Mouse (Mus musculus): ENCODE measurements at regions not wholly inside any gene's neighbourhood (a gene's known extent, or its start where the extent isn't known, plus 50 kb on each side); places are given as distances from the start of the nearest gene placed in this dataset.
A peak's percentile ranks its signal among the peaks of the same experiment; 100 is the strongest.

DNA sequence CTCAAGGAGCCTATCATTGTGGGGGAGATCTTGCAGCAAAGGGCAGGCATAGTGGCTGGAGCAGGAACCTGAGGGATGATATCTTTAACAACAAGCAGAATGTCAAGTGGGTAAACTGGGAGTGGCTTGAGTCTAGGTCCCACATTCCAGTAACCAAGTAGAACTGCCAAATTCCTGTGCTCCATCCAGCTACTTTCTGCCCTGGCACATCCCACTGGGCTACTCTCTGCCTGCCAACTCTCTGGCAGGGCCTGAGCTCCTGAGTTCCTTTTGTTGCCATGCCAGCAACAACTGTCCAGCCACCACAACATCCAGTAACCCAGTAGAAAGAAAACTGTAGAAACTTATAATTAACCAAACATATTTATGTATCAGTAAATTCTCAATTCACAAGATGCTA is 1088.8 kb upstream of the Tenm4 start:
- DNase-seq: no peak

DNA sequence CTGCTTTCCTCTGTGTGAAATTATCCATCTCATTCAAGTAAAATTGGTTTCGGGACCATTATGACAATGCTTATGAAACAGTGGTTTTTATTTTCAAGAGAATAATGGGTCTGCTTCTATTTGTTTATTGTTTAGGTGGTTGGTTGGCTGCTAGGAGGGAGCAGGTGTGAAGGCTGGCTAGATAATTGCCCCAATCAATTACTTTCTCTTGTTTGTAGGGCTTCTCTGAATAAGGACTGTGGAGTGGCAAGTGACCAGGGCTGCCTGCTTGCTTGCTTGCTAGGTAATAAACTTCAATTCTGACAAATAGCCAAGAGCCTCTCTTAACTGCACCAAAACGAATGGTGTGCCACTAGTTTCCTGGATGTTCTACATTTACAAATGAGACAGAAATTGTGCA is 1086.7 kb upstream of the Tenm4 start:
- DNase-seq: no peak

DNA sequence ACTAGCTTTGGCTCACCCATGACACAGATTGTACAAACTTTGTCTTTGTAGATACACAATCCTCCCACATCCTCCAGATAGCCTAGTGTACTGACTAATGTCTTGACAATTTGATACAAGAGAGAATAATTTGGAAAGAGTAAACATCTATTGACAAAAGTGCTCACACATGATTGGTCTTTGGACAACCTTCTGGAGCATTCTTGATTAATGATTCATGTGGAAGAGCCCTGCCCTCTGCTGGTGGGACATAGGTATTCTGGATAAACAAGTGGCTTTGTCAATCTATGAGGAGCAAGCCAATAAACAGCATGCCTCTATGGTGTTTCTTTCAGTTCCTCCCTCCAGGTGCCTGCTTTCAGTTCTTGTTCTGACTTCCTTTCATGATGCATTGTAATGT is 1079.7 kb upstream of the Tenm4 start:
- DNase-seq: peak; percentile 3

DNA sequence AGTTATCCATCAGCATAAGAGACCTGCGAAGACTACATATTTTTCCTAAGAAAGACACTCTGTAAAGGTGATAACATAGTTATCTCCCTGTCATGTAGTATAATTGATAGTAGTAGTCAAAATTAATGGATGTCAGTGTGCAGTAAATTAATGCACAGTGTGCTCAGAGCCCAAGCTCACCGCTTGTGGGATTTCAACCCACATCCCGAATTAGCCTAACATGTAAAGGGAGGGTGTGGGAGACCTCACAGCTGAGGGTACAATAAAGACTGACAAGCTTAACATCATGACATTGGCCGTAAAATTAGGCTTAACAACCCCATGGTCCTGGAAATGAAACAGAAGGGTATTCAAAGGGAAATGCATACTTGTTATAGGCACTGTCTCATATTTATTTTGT is 1042.0 kb upstream of the Tenm4 start:
- no peak for DNase-seq

DNA sequence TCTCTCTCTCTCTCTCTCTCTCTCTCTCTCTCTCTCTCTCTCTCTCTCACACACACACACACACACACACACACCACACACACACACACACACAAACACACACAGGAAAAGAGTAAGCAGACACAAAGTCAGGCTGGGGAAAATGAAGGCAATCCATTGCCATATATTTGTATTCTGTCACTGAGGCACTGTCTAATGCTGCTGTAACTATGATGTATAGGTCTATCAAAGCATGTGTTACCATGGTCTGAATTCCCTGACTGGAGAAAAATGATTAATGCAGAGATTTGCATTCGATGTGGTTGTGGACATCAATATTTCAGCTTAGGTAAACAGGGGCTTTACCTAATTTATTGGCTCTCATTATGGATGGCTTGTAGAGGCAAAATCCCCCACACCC is 1038.0 kb upstream of the Tenm4 start:
- no peak for DNase-seq

DNA sequence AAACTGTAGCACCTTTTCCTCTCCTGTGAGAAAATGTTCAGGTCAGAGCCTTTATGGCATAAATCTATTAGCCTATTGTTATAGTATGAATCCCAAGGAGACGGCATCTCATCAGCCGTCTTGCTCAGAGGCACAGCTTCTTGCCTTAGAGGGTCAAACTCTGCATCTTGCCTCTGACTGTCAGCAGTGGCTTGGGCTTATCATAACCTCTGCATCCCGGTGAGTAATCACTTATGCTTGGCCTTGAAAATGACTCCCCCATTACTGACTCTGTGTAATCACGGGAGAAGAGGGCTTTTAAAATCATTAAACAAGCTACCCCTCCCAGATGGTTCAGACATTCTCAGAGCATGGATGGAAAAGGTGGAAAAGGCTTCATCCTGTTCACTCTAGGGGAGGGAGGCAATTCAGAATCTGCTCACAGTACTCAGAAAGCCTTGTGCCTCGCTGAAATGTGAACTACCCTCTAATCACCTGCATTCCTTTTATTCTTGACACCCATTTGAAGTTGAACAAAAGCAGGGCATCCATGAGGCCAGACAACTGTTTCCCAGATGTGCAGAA is 1036.9 kb upstream of the Tenm4 start:
- DNase-seq: no peak

DNA sequence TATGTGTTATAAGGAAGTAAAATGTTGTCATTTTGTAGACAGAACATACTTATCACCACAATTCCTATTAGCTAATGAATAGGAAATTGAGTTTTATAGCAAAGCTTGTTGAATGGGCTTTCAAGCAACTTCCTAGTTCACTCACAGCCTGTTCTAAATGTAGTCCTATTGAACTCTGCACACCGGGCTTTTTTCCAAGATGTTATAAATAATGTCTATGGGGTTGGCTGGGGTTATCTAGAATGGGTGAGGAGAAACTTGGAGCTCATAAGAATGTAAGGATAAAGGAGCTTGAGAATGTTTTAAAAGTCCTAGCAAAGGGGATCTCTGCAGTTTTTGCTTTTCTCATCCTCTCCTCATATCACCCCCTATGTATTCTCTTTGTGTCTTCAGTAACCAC is 1029.3 kb upstream of the Tenm4 start:
- no peak for DNase-seq

DNA sequence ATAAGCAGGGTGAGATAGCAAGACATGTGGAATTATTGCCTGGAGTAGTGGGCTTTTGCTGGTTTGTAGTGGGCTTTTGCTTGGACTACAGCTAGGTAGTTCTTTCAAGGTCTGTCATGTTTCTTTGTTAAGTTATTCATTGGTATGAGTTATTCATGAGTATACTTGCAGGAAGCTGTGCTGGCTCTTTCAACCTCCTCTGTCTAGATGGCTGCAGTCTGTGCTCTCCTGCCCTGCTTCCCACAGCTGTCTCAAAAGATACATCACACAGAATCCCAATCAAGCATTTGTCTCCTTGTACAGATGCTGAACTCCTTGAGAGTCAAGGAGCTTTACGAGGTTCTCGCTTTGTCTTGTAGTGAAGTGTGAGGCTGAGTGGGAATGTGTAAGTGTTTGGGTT is 1028.0 kb upstream of the Tenm4 start:
- DNase-seq: no peak

Measured in right cerebral cortex, adult 18-20 months (tissue).